Mouse (Mus musculus) CD4-positive, CD25-positive, alpha-beta regulatory T cell, adult 4 months (primary cell): Measurements from ENCODE around the gene Gm49450. TPM values are rescaled to one million over a fixed set of nuclear protein-coding genes. Genes with fewer than 3 reads are reported as not detected.

Source experiments
- ATAC-seq: one replicate; pipeline ENCODE4 v1.8.0; 2017
- polyA plus RNA-seq, 2 experiments: library from polyadenylated mRNA; unstranded; fragments of 100-300 nt; shearing (Covaris generic); gene quantifications; one replicate each; pipeline ENCODE4 v1.2.1; 2017

The Gm49450 gene
- polyA plus RNA-seq: not detected

GRCm38 (mm10) chr15:98953401-98954356 is at the start of gene Gm49450, which contains the start of gene Tuba1a:
Gene Gm49450 (minus strand): TSS chr15:98953551.
Gene Tuba1a (minus strand): TSS chr15:98953703.
- ATAC-seq: peak; percentile 96

- no peak for ATAC-seq
Measured at GRCm38 (mm10) chr15:99001451-99001931, 48.1 kb upstream of the Gm49450 start.

GRCm38 (mm10) chr15:99000535-99001283 is 47.4 kb upstream of the Gm49450 start:
- peak; percentile 58 for ATAC-seq

GRCm38 (mm10) chr15:98998775-98999157 is 45.4 kb upstream of the Gm49450 start:
- no peak for ATAC-seq

- no peak for ATAC-seq
Measured at GRCm38 (mm10) chr15:98997938-98998774, 44.8 kb upstream of the Gm49450 start.

GRCm38 (mm10) chr15:98996840-98997239 is 43.5 kb upstream of the Gm49450 start:
- ATAC-seq: no peak

GRCm38 (mm10) chr15:98994957-98995520 is 41.7 kb upstream of the Gm49450 start:
- ATAC-seq: no peak

GRCm38 (mm10) chr15:98993865-98994264 is 40.5 kb upstream of the Gm49450 start:
- peak; percentile 68 for ATAC-seq

- ATAC-seq: peak; percentile 74
Measured at GRCm38 (mm10) chr15:98993093-98993793, 39.9 kb upstream of the Gm49450 start.

GRCm38 (mm10) chr15:98992086-98992912 is 38.9 kb upstream of the Gm49450 start:
- ATAC-seq: peak; percentile 56

- no peak for ATAC-seq
Measured at GRCm38 (mm10) chr15:98991540-98992050, 38.2 kb upstream of the Gm49450 start.

GRCm38 (mm10) chr15:98990669-98991539 is 37.6 kb upstream of the Gm49450 start:
- ATAC-seq: no peak

- no peak for ATAC-seq
Measured at GRCm38 (mm10) chr15:98989701-98990430, 36.5 kb upstream of the Gm49450 start.

GRCm38 (mm10) chr15:98988787-98989186 is 35.4 kb upstream of the Gm49450 start:
- ATAC-seq: no peak

- no peak for ATAC-seq
Measured at GRCm38 (mm10) chr15:98987661-98988181, 34.4 kb upstream of the Gm49450 start.

GRCm38 (mm10) chr15:98987077-98987630 is 33.8 kb upstream of the Gm49450 start:
- no peak for ATAC-seq

GRCm38 (mm10) chr15:98985982-98986715 is 32.8 kb upstream of the Gm49450 start:
- no peak for ATAC-seq
